In the genomic region with DNA sequence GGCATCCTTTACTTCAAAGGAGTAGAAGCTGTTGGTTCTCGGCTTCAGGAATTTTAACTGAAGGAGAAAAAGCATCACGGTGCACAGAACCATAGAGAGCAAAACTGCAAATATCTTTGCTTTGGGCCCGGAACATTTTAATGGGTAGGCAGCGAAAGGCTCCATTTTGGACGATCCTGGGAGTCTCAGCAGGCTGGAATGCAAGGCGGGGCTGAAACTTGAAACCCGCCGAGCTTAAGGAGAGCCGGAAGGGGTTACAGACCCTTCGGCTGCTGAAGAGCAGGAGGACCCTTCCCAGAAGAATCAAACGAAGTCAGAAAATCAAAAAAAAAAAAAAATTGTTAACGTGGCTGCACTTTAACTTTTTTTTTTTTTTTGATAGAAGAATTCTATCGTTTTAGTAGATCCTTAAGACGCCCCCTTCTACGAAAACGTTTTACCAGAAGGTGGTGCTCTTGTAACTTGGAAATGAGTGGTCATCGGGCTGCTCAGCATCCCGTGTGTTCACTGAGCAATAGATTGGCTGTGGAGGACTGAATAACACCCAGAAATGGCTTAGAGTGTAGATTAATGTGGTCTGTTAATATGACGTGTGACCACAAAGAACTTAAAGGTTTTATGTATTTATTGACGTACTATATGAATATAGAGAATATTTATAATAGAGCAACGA, we compare ENCODE assay signal across 8 mouse cellular contexts. TPM values are rescaled to one million over a fixed set of nuclear protein-coding genes. Genes with fewer than 3 reads are reported as not detected.
A peak's percentile ranks its signal among the peaks of the same experiment; 100 is the strongest.
DNase-seq lines count a peak whose midpoint lies in the region; ATAC-seq and TF ChIP-seq lines count a peak whose summit lies in the region.

A gene (minus strand): TSS at position 200 of the 673 bp plus-strand sequence.

- no peaks in the 10 kb centered on the region; a peak in 1 of 4 replicates for H3K4me1 ChIP-seq in ES-E14 (ENCODE audit: control insufficient read depth in 2 of 2, insufficient read depth in 2 of 2, low read length in 2 of 2, poor library complexity in 1 of 2)
- H3K4me1 ChIP-seq in hindbrain, embryonic 12.5 days: peaks cover 4% of the 10 kb centered on the region

- no peak within 1 kb of the TSS for H3K27ac ChIP-seq in ES-E14 (ENCODE audit: insufficient read depth, low read depth, low read length, poor library complexity, severe bottlenecking)
- no peak within 1 kb of the TSS for H3K27ac ChIP-seq in hindbrain, embryonic 12.5 days
- no peak within 1 kb of the TSS for H3K27ac ChIP-seq in left cerebral cortex, adult 2 months

- no peaks in the 10 kb centered on the region for H3K27me3 ChIP-seq in hindbrain, embryonic 12.5 days

- DNase-seq in ES-E14 (ENCODE audit: low read depth, low spot score): peak; percentile 38
- DNase-seq in adrenal gland, postnatal 4 days (ENCODE audit: low spot score in 2 of 2): peak in 1 of 2 experiments; percentile 19
- peak; percentile 19 to 61 for DNase-seq in frontal cortex, postnatal 36 days (ENCODE audit: low spot score in 2 of 2)
- peak; percentile 18 to 36 for DNase-seq in left cerebral cortex, adult 2 months (ENCODE audit: extremely low spot score in 1 of 2, low spot score in 2 of 2)
- peak; percentile 75 for DNase-seq in lung, postnatal 36 days
- DNase-seq in retina, postnatal 7 days (ENCODE audit: low read depth, low spot score): peak; percentile 46
- DNase-seq in spleen, postnatal 4 days (ENCODE audit: low spot score in 2 of 2): no peak

- peak within 1 kb of the TSS; percentile 61 to 66 for H3K4me3 ChIP-seq in ES-E14 (ENCODE audit: insufficient read depth in 1 of 2, low read depth in 1 of 2, low read length in 2 of 2, poor library complexity in 1 of 2, severe bottlenecking in 1 of 2)
- peak within 1 kb of the TSS; percentile 47 for H3K4me3 ChIP-seq in hindbrain, embryonic 12.5 days
- H3K4me3 ChIP-seq in left cerebral cortex, adult 2 months: peak within 1 kb of the TSS; percentile 49

- WGBS in hindbrain, embryonic 12.5 days: 6% methylated on average over 21 of the region's 21 CpGs

- H3K9me3 ChIP-seq in ES-E14 (ENCODE audit: control insufficient read depth, insufficient read depth, low read depth, low read length): no peaks in the 10 kb centered on the region
- H3K9me3 ChIP-seq in hindbrain, embryonic 12.5 days (replicated peaks): no peaks in the 10 kb centered on the region

- intact Hi-C loops in left cerebral cortex, adult 2 months (cut with DNase I): loop anchor here (1.0 to 10.0 kb wide), 4 partner anchors 92 to 628 kb away; a partner anchor contains a TSS

- no peaks in the 10 kb centered on the region for H3K36me3 ChIP-seq in ES-E14 (ENCODE audit: control insufficient read depth, insufficient read depth, low read length, poor library complexity, severe bottlenecking)
- H3K36me3 ChIP-seq in hindbrain, embryonic 12.5 days: no peaks in the 10 kb centered on the region

- in situ Hi-C loops in ES-E14 (cut with MboI; ENCODE audit: low sequenced_read_pairs in 2 of 2, unreplicated experiment in 2 of 2): loop anchor here in 1 of 2 experiments (10.0 kb wide), 1 partner anchor 208 kb away; no protein-coding TSS in a partner anchor

- peak; percentile 61 for TF ChIP-seq CTCF in left cerebral cortex, adult 2 months (IDR thresholded peaks at IDR 0.05)

- peak within 1 kb of the TSS; percentile 65; the same call in 1 of the 2 replicates for H3K9ac ChIP-seq in ES-E14 (ENCODE audit: insufficient read depth, low read depth, low read length, poor library complexity, severe bottlenecking)
- peak within 1 kb of the TSS; percentile 46 for H3K9ac ChIP-seq in hindbrain, embryonic 12.5 days

- peak within 1 kb of the TSS; percentile 54 for H3K4me2 ChIP-seq in hindbrain, embryonic 12.5 days (replicated peaks)

- peak; percentile 87 for ATAC-seq in hindbrain, embryonic 12.5 days (ENCODE audit: low FRiP score)

TF ChIP-seq in ES-E14, 5 proteins besides CTCF, POLR2A, EP300 and RAD21:
- TF ChIP-seq ZC3H11A (IDR thresholded peaks at IDR 0.05; ENCODE audit: borderline replicate concordance, low read depth, low read length): 0 out of 2 replicates have a peak, but pooled peaks have one; percentile 32
- no peak for TF ChIP-seq CHD2 (IDR thresholded peaks at IDR 0.05; ENCODE audit: low read depth, low read length)
- peak; percentile 78; the same call in 1 of the 2 replicates for TF ChIP-seq ZNF384 (IDR thresholded peaks at IDR 0.05; ENCODE audit: low read depth, low read length)
TF ChIP-seq in ES-E14: peak in this region for 2.

RNA-seq across cellular contexts. Expression of the gene that starts here (rescaled TPM):
- total RNA-seq in ES-E14 (2012; rRNA removed): 17.0 and 35.5 TPM in 2 replicates
- 10 to 100 TPM; 92.5 to 98.1 TPM for total RNA-seq in adrenal gland, postnatal 4 days (2021)
- 110 and 116 TPM in 2 replicates for polyA plus RNA-seq in hindbrain, embryonic 12.5 days (2016; fragmentation: Nextera tagmentation; extraction: Ambion mirVana)
- 1 to 10 TPM; 8.1 to 8.5 TPM for total RNA-seq in left cerebral cortex, adult 2 months (2021)

Comparison
In these comparisons a context has a peak if more than half of its experiments do, and no peak if none do; other contexts are left out.
1. DNase-seq: peak in ES-E14 (single experiment), frontal cortex, postnatal 36 days (2 of 2), left cerebral cortex, adult 2 months (2 of 2), lung, postnatal 36 days (single experiment) and retina, postnatal 7 days (single experiment); none in spleen, postnatal 4 days (0 of 2).
2. Peak in every context shown above with its lines, with median percentiles within 50 percentile points of each other: H3K4me3 ChIP-seq.